8 mouse cellular contexts compared by ENCODE assay signal in genomic region chr2:153239021-153239859, GRCm38 (mm10). TPM values are rescaled to one million over a fixed set of nuclear protein-coding genes. Genes with fewer than 3 reads are reported as not detected.
DNase-seq lines count a peak whose midpoint lies in the region; ATAC-seq and TF ChIP-seq lines count a peak whose summit lies in the region.

No protein-coding gene starts in this region.

- H3K9ac ChIP-seq in heart, adult 2 months (ENCODE audit: low read depth, low read length), result peak overlapping the region; percentile 2; the same call in 1 of the 2 replicates
- H3K9ac ChIP-seq in intestine, embryonic 15.5 days, result peak overlapping the region; percentile 99
- H3K9ac ChIP-seq in midbrain, embryonic 12.5 days (replicated peaks), result peak overlapping the region; percentile 99

- DNase-seq in heart, adult 2 months, result no peak
- DNase-seq in heart, adult 11 months, result no peak
- no peak for DNase-seq in gastrocnemius, postnatal 36 days
- no peak for DNase-seq in layer of hippocampus, postnatal 36 days
- no peak for DNase-seq in layer of hippocampus, postnatal 10 days (ENCODE audit: low spot score in 2 of 2)

- TF ChIP-seq CTCF in heart, adult 2 months (IDR thresholded peaks at IDR 0.05), result no peak
- TF ChIP-seq CTCF in cortical plate, adult 2 months (IDR thresholded peaks at IDR 0.05; ENCODE audit: extremely low read depth, insufficient read depth, low read length), result no peak

- peaks cover 5% of the 10 kb centered on the region for H3K4me1 ChIP-seq in heart, adult 2 months (ENCODE audit: control insufficient read depth, insufficient read depth, low read length)
- H3K4me1 ChIP-seq in cortical plate, adult 2 months (ENCODE audit: control insufficient read depth, insufficient read depth, low read length), result peaks cover 9% of the 10 kb centered on the region
- peaks cover 31% of the 10 kb centered on the region for H3K4me1 ChIP-seq in intestine, embryonic 15.5 days (replicated peaks)
- H3K4me1 ChIP-seq in midbrain, embryonic 12.5 days, result peaks cover 37% of the 10 kb centered on the region

- peak overlapping the region; percentile 73 for H3K4me3 ChIP-seq in heart, adult 2 months
- peak overlapping the region; percentile 96; the same call in 1 of the 2 replicates for H3K4me3 ChIP-seq in cortical plate, adult 2 months (ENCODE audit: insufficient read depth, low read length)
- H3K4me3 ChIP-seq in intestine, embryonic 15.5 days (replicated peaks), result peak overlapping the region; percentile 99
- peak overlapping the region; percentile 99 for H3K4me3 ChIP-seq in midbrain, embryonic 12.5 days

- no peaks in the 10 kb centered on the region for H3K9me3 ChIP-seq in intestine, embryonic 15.5 days
- no peaks in the 10 kb centered on the region for H3K9me3 ChIP-seq in midbrain, embryonic 12.5 days

- no peak for TF ChIP-seq POLR2A in heart, adult 2 months (IDR thresholded peaks at IDR 0.05; ENCODE audit: insufficient read depth, low read depth, low read length)
- no peak for TF ChIP-seq POLR2A in cortical plate, adult 2 months (IDR thresholded peaks at IDR 0.05; ENCODE audit: extremely low read depth, insufficient read depth, low read length)

- intact Hi-C loops in heart, adult 2 months (cut with DNase I), result no loop called here
- intact Hi-C loops in gastrocnemius, postnatal 36 days (cut with DNase I), result no loop called here

- WGBS in heart, adult 2 months, result 45% methylated on average over 7 of the region's 7 CpGs
- 44% methylated on average over 7 of the region's 7 CpGs for WGBS in intestine, embryonic 15.5 days
- whole genome bisulfite sequencing in midbrain, embryonic 12.5 days, result 37% methylated on average over 7 of the region's 7 CpGs

- peak overlapping the region; percentile 61 for H3K27ac ChIP-seq in heart, adult 2 months
- no peak overlapping the region for H3K27ac ChIP-seq in cortical plate, adult 2 months (ENCODE audit: insufficient read depth, low read length)
- H3K27ac ChIP-seq in intestine, embryonic 15.5 days, result peak overlapping the region; percentile 97
- H3K27ac ChIP-seq in midbrain, embryonic 12.5 days (replicated peaks), result peak overlapping the region; percentile 89

- no peaks in the 10 kb centered on the region for H3K27me3 ChIP-seq in heart, adult 2 months (ENCODE audit: control insufficient read depth, insufficient read depth, low read length)
- no peaks in the 10 kb centered on the region for H3K27me3 ChIP-seq in intestine, embryonic 15.5 days (replicated peaks)
- no peaks in the 10 kb centered on the region for H3K27me3 ChIP-seq in midbrain, embryonic 12.5 days

- TF ChIP-seq EP300 in heart, adult 2 months (IDR thresholded peaks at IDR 0.05; ENCODE audit: insufficient read depth, low read depth, low read length), result no peak

- peaks cover 5% of the 10 kb centered on the region; the same call in 1 of the 2 replicates for H3K79me2 ChIP-seq in heart, adult 2 months (replicated peaks; ENCODE audit: control insufficient read depth, insufficient read depth, low read length)

- H3K4me2 ChIP-seq in intestine, embryonic 15.5 days (replicated peaks), result peak overlapping the region; percentile 81
- H3K4me2 ChIP-seq in midbrain, embryonic 12.5 days (replicated peaks), result peak overlapping the region; percentile 98

- no peak for ATAC-seq in intestine, embryonic 15.5 days
- no peak for ATAC-seq in midbrain, embryonic 12.5 days (ENCODE audit: low FRiP score, low read depth)

- H3K36me3 ChIP-seq in heart, adult 2 months (ENCODE audit: control insufficient read depth, insufficient read depth, low read length), result peaks cover 16% of the 10 kb centered on the region
- H3K36me3 ChIP-seq in intestine, embryonic 15.5 days, result 0 out of 2 replicates have a peak, but pooled peaks cover 7% of the 10 kb centered on the region
- H3K36me3 ChIP-seq in midbrain, embryonic 12.5 days, result peaks cover 19% of the 10 kb centered on the region

RNA-seq across cellular contexts. Expression of gene Plagl2, which starts 2.0 kb away (rescaled TPM):
- total RNA-seq in heart, adult 2 months (2021), result 1 to 10 TPM; 3.5 to 4.1 TPM
- 3.0 and 4.7 TPM in 2 replicates for polyA plus RNA-seq in heart, adult 2 months (2012; rRNA removed)
- polyA plus RNA-seq in cortical plate, adult 2 months (2012; rRNA removed), result 3.5 and 3.7 TPM in 2 replicates
- polyA plus RNA-seq in intestine, embryonic 15.5 days (2015; fragmentation: Nextera tagmentation; extraction: Ambion mirVana), result 46.8 and 48.0 TPM in 2 replicates
- polyA plus RNA-seq in midbrain, embryonic 12.5 days (2016; fragmentation: Nextera tagmentation; extraction: Ambion mirVana), result 20.4 and 23.7 TPM in 2 replicates
- total RNA-seq in gastrocnemius, postnatal 36 days (2021), result 1 to 10 TPM; 2.2 to 3.2 TPM
- 1 to 10 TPM; 4.9 to 5.0 TPM for total RNA-seq in layer of hippocampus, postnatal 36 days (2021)
- 1 to 10 TPM; 5.0 to 5.4 TPM for total RNA-seq in layer of hippocampus, postnatal 10 days (2021)

RNA-seq across cellular contexts. Expression of gene Pofut1, which starts 2.1 kb away (rescaled TPM):
- total RNA-seq in heart, adult 2 months (2021), result 10 to 100 TPM; 12.6 to 13.3 TPM
- 12.1 and 17.7 TPM in 2 replicates for polyA plus RNA-seq in heart, adult 2 months (2012; rRNA removed)
- polyA plus RNA-seq in cortical plate, adult 2 months (2012; rRNA removed), result 17.9 and 19.3 TPM in 2 replicates
- 11.7 and 12.1 TPM in 2 replicates for polyA plus RNA-seq in intestine, embryonic 15.5 days (2015; fragmentation: Nextera tagmentation; extraction: Ambion mirVana)
- polyA plus RNA-seq in midbrain, embryonic 12.5 days (2016; fragmentation: Nextera tagmentation; extraction: Ambion mirVana), result 6.2 and 6.4 TPM in 2 replicates
- 1 to 10 TPM; 9.5 to 9.9 TPM for total RNA-seq in gastrocnemius, postnatal 36 days (2021)
- total RNA-seq in layer of hippocampus, postnatal 36 days (2021), result 10 to 100 TPM; 16.8 TPM
- total RNA-seq in layer of hippocampus, postnatal 10 days (2021), result 10 to 100 TPM; 18.0 to 22.9 TPM

RNA-seq across cellular contexts. Expression of gene Tspyl3, which starts 14.0 kb away (rescaled TPM):
- 1 to 10 TPM in 1 of 2 experiments, under 1 TPM in 1; 0.94 to 1.2 TPM for total RNA-seq in heart, adult 2 months (2021)
- polyA plus RNA-seq in heart, adult 2 months (2012; rRNA removed), result 2.1 and 3.0 TPM in 2 replicates
- polyA plus RNA-seq in cortical plate, adult 2 months (2012; rRNA removed), result 27.4 and 28.4 TPM in 2 replicates
- 10.3 and 11.4 TPM in 2 replicates for polyA plus RNA-seq in intestine, embryonic 15.5 days (2015; fragmentation: Nextera tagmentation; extraction: Ambion mirVana)
- polyA plus RNA-seq in midbrain, embryonic 12.5 days (2016; fragmentation: Nextera tagmentation; extraction: Ambion mirVana), result 10.4 and 11.7 TPM in 2 replicates
- total RNA-seq in gastrocnemius, postnatal 36 days (2021), result under 1 TPM; 0.32 to 0.51 TPM
- 10 to 100 TPM; 23.0 to 23.1 TPM for total RNA-seq in layer of hippocampus, postnatal 36 days (2021)
- 10 to 100 TPM; 30.6 to 32.7 TPM for total RNA-seq in layer of hippocampus, postnatal 10 days (2021)

RNA-seq across cellular contexts. Expression of gene Kif3b, which starts 52.0 kb away (rescaled TPM):
- total RNA-seq in heart, adult 2 months (2021), result 1 to 10 TPM; 7.7 to 8.2 TPM
- 3.8 and 6.6 TPM in 2 replicates for polyA plus RNA-seq in heart, adult 2 months (2012; rRNA removed)
- polyA plus RNA-seq in cortical plate, adult 2 months (2012; rRNA removed), result 34.3 and 34.6 TPM in 2 replicates
- 7.1 and 7.7 TPM in 2 replicates for polyA plus RNA-seq in intestine, embryonic 15.5 days (2015; fragmentation: Nextera tagmentation; extraction: Ambion mirVana)
- 12.4 and 12.5 TPM in 2 replicates for polyA plus RNA-seq in midbrain, embryonic 12.5 days (2016; fragmentation: Nextera tagmentation; extraction: Ambion mirVana)
- 1 to 10 TPM; 2.8 to 3.5 TPM for total RNA-seq in gastrocnemius, postnatal 36 days (2021)
- total RNA-seq in layer of hippocampus, postnatal 36 days (2021), result 10 to 100 TPM; 55.6 to 58.0 TPM
- 10 to 100 TPM; 83.0 to 89.2 TPM for total RNA-seq in layer of hippocampus, postnatal 10 days (2021)

Comparison
In these comparisons a context has a peak if more than half of its experiments do, and no peak if none do; other contexts are left out.
1. H3K9ac ChIP-seq: peak in every context shown above with its lines; median percentile 99 in intestine, embryonic 15.5 days; 99 in midbrain, embryonic 12.5 days; 2 in heart, adult 2 months.
2. RNA of gene Tspyl3, which starts 14.0 kb away (total RNA-seq): 30.6 to 32.7 TPM in layer of hippocampus, postnatal 10 days and 23.0 to 23.1 TPM in layer of hippocampus, postnatal 36 days; 0.94 to 1.2 TPM in heart, adult 2 months and 0.32 to 0.51 TPM in gastrocnemius, postnatal 36 days; every median in the first group is over 10 times any median in the second.
3. Peak in every context shown above with its lines, with median percentiles within 50 percentile points of each other: H3K4me3 ChIP-seq.